Mouse (Mus musculus): ENCODE data around the gene Bbs12. TPM values are rescaled to one million over a fixed set of nuclear protein-coding genes. Genes with fewer than 3 reads are reported as not detected.
A peak's percentile ranks its signal among the peaks of the same experiment; 100 is the strongest.

Bbs12 gene
- polyA plus RNA-seq, 1 experiment from 2014 or later, result 6.8 TPM

DNA sequence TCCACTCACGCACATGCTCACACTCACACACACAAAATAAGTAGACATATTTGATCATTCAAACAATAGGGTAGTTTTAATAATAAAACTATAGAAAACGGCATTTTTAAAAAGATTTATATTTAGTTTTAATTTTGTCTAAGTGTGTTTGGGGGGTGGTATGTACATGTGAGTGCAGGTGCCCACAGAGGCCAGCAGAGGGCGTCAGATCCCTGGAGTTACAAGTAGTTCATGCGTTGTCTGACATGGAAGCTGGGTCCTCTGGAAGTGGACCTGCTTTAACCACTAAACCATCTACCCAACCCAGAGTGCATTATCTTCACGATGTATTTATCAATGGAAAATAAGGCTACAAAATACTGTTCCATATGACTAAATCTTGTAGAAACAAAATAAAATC, 28.8 kb downstream of the Bbs12 start:
- Histone ChIP-seq H3K27me3 (replicated peaks; ENCODE audit: control insufficient read depth, insufficient read depth, low read length) (no peaks in the 10 kb centered on the region), H3K4me2 (ENCODE audit: low read length) (no peak overlapping the region), H3K4me1 (ENCODE audit: control insufficient read depth, insufficient read depth, low read length) (no peaks in the 10 kb centered on the region), H3K27ac (ENCODE audit: low read depth, low read length) (no peak overlapping the region), H3K9me3 (replicated peaks; ENCODE audit: control insufficient read depth, low read length) (no peaks in the 10 kb centered on the region), H3K36me3 (ENCODE audit: control insufficient read depth, insufficient read depth, low read length) (no peaks in the 10 kb centered on the region), H3K4me3 (ENCODE audit: low read depth, low read length) (no peak overlapping the region), H3K9ac (ENCODE audit: low read length) (no peak overlapping the region)
- 64% methylated on average over 5 of the region's 5 CpGs for WGBS
- ATAC-seq (no peak), DNase-seq (ENCODE audit: low spot score) (peak; percentile 7)

DNA sequence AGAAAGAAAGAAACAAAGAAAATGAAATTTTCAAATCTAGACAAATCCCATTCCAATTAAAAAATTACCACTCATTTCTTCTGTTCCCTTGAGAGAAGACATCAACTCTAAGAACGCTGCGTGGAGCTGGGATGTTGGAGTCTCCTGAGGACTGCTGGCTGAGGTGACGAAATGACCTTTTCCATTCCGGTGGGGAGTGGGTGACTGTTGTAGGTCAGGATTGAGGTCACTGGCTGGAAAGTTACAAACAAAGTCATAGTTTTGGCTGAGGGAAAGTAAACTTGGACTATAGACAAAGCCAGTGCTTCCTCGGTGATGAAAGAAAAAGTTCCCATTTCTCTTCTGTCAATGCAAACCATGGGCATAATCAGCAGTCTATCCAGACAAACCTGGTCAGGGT, 30.5 kb downstream of the Bbs12 start:
- H3K4me1 ChIP-seq (ENCODE audit: control insufficient read depth, insufficient read depth, low read length), result peaks cover under 1% of the 10 kb centered on the region
- 85% methylated on average over 5 of the region's 5 CpGs for WGBS
- no peak overlapping the region for H3K27ac ChIP-seq (ENCODE audit: low read depth, low read length)
- H3K27me3 ChIP-seq (replicated peaks; ENCODE audit: control insufficient read depth, insufficient read depth, low read length), result peaks cover 7% of the 10 kb centered on the region; the same call in 1 of the 2 replicates
- H3K36me3 ChIP-seq (ENCODE audit: control insufficient read depth, insufficient read depth, low read length), result no peaks in the 10 kb centered on the region
- H3K4me3 ChIP-seq (ENCODE audit: low read depth, low read length), result no peak overlapping the region
- no peaks in the 10 kb centered on the region for H3K9me3 ChIP-seq (replicated peaks; ENCODE audit: control insufficient read depth, low read length)
- ATAC-seq, result no peak
- no peak overlapping the region for H3K9ac ChIP-seq (ENCODE audit: low read length)
- DNase-seq (ENCODE audit: low spot score), result no peak
- H3K4me2 ChIP-seq (ENCODE audit: low read length), result no peak overlapping the region

DNA sequence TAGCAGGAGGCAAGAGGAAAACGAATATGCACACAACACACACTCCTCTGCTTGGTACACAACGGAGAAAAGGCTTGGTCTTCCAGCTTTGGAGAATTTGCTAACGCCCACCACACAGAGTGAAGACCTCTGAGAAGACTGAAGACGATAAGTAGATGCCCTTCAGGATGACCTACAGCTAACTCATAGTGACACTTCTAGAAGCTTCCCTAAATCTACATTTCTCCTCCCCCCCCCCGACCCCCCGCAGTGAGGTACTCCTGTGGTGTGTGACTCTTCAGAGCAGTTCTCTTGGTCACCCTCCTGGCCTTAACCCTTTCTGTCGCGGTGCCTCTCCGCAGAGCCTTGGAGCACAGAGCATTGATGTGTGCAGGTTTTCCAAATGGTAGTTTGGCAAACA, 35.3 kb downstream of the Bbs12 start:
- H3K27ac ChIP-seq (ENCODE audit: low read depth, low read length), result no peak overlapping the region
- WGBS, result 38% methylated on average over 9 of the region's 9 CpGs
- ATAC-seq (no peak), DNase-seq (ENCODE audit: low spot score) (no peak)
- H3K4me2 ChIP-seq (ENCODE audit: low read length), result peak overlapping the region; percentile 100
- no peaks in the 10 kb centered on the region for H3K36me3 ChIP-seq (ENCODE audit: control insufficient read depth, insufficient read depth, low read length)
- no peak overlapping the region; the same call in 1 of the 2 replicates for H3K9ac ChIP-seq (ENCODE audit: low read length)
- peaks cover 6% of the 10 kb centered on the region for H3K4me1 ChIP-seq (ENCODE audit: control insufficient read depth, insufficient read depth, low read length)
- H3K4me3 ChIP-seq (ENCODE audit: low read depth, low read length), result no peak overlapping the region
- no peaks in the 10 kb centered on the region for H3K9me3 ChIP-seq (replicated peaks; ENCODE audit: control insufficient read depth, low read length)
- H3K27me3 ChIP-seq (replicated peaks; ENCODE audit: control insufficient read depth, insufficient read depth, low read length), result peaks cover 17% of the 10 kb centered on the region

DNA sequence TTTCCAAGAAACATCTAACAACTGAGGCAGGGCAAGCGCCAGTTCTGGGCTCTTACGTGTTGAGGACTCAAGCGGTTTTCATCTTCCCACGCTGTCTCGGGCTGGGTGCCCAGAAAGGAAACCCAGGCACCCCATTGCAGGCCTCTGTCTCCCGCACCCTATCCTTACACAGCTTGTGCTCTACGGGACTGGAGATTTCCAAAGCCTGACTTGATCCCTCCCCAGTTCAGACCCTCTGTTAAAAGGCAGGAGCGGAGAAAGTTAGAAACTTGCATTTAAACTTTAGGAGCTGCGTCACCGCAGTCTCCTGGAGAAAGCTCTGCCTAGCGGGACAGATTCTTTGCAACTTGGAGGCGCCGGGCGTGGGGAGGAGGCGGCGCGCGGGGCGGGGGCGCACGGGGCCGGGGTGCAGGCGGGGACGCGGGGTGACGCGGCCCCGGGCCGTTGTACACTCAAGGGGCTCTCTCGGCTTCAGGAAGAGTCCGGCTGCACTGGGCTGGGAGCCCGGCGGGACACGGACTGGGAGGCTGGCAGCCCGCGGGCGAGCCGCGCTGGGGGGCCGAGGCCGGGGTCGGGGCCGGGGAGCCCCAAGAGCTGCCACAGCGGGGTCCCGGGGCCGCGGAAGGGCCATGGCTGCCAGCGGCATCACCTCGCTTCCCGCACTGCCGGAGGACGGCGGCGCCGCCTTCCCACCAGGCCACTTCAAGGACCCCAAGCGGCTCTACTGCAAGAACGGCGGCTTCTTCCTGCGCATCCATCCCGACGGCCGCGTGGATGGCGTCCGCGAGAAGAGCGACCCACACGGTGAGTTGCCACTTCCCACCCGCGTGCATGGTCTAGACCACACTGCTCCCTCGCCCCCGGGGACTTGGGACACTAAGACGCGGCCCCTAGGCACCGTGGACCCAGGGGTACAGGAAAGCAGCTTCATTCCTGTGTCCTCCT, 36.1 kb downstream of the Bbs12 start, which contains the start of gene Fgf2:
Fgf2 (plus strand) TSS at position 126 of the 945 bp plus-strand sequence.
- Histone ChIP-seq H3K4me2 (ENCODE audit: low read length) (peak within 1 kb of the TSS; percentile 100), H3K36me3 (ENCODE audit: control insufficient read depth, insufficient read depth, low read length) (no peaks in the 10 kb centered on the region), H3K4me1 (ENCODE audit: control insufficient read depth, insufficient read depth, low read length) (peaks cover 6% of the 10 kb centered on the region), H3K9me3 (replicated peaks; ENCODE audit: control insufficient read depth, low read length) (no peaks in the 10 kb centered on the region), H3K4me3 (ENCODE audit: low read depth, low read length) (peak within 1 kb of the TSS; percentile 60), H3K27ac (ENCODE audit: low read depth, low read length) (no peak within 1 kb of the TSS), H3K9ac (ENCODE audit: low read length) (peak within 1 kb of the TSS; percentile 66), H3K27me3 (replicated peaks; ENCODE audit: control insufficient read depth, insufficient read depth, low read length) (peaks cover 17% of the 10 kb centered on the region)
- ATAC-seq (peak; percentile 82), DNase-seq (ENCODE audit: low spot score) (peak; percentile 49)
- under 1% methylated on average over 73 of the region's 75 CpGs for WGBS

DNA sequence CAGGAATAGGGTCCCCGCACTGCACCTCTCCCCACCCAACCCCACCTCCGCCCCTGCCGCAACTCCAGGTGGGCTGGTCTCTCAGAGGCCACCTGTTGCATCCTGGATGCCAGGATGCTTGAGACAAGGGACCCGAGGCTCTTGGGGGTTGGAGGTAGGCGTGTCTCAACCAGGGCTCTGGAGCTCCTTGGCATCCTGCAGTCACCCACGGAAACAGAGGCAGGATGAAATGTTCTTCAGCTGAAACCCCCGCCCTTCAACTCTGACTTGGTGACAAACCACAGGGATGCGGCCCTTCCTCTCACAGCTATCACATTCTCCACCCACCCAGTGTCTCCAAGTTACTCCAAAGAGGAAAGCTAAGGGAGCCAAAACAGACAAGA, 36.8 kb downstream of the Bbs12 start:
- Histone ChIP-seq H3K9me3 (replicated peaks; ENCODE audit: control insufficient read depth, low read length) (no peaks in the 10 kb centered on the region), H3K27me3 (replicated peaks; ENCODE audit: control insufficient read depth, insufficient read depth, low read length) (peaks cover 17% of the 10 kb centered on the region), H3K4me2 (ENCODE audit: low read length) (peak overlapping the region; percentile 100), H3K4me3 (ENCODE audit: low read depth, low read length) (peak overlapping the region; percentile 60), H3K27ac (ENCODE audit: low read depth, low read length) (no peak overlapping the region), H3K36me3 (ENCODE audit: control insufficient read depth, insufficient read depth, low read length) (no peaks in the 10 kb centered on the region), H3K4me1 (ENCODE audit: control insufficient read depth, insufficient read depth, low read length) (peaks cover 6% of the 10 kb centered on the region), H3K9ac (ENCODE audit: low read length) (peak overlapping the region; percentile 66)
- DNase-seq (ENCODE audit: low spot score) (peak; percentile 16), ATAC-seq (no peak; the same call in 1 of the 2 replicates)
- 12% methylated on average over 7 of the region's 8 CpGs for WGBS

DNA sequence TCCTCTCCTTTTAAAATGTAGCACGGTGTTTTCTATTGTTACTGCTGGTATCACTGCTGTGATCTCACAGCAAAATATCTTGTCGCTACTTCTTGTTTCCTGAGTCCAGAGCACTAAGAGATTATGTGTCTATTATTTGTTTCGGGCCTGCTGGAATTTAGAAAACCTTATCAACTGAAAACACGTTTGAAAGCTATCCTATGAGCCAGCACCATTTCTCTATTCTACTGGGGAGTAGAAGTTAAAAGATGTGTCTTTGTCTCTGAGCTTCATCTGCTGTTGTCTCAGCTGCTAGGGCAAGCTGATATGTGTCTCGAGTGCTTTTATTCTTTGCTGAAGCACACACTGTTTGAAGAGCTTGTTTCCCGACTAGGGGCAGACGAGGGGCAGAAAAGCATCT, 38.0 kb downstream of the Bbs12 start:
- no peak overlapping the region for H3K27ac ChIP-seq (ENCODE audit: low read depth, low read length)
- H3K9ac ChIP-seq (ENCODE audit: low read length), result no peak overlapping the region
- ATAC-seq, result no peak
- WGBS, result 65% methylated on average over 7 of the region's 7 CpGs
- DNase-seq (ENCODE audit: low spot score), result no peak
- H3K4me3 ChIP-seq (ENCODE audit: low read depth, low read length), result no peak overlapping the region
- peaks cover 6% of the 10 kb centered on the region for H3K4me1 ChIP-seq (ENCODE audit: control insufficient read depth, insufficient read depth, low read length)
- H3K36me3 ChIP-seq (ENCODE audit: control insufficient read depth, insufficient read depth, low read length), result no peaks in the 10 kb centered on the region
- no peaks in the 10 kb centered on the region for H3K9me3 ChIP-seq (replicated peaks; ENCODE audit: control insufficient read depth, low read length)
- no peak overlapping the region for H3K4me2 ChIP-seq (ENCODE audit: low read length)
- H3K27me3 ChIP-seq (replicated peaks; ENCODE audit: control insufficient read depth, insufficient read depth, low read length), result peaks cover 17% of the 10 kb centered on the region

DNA sequence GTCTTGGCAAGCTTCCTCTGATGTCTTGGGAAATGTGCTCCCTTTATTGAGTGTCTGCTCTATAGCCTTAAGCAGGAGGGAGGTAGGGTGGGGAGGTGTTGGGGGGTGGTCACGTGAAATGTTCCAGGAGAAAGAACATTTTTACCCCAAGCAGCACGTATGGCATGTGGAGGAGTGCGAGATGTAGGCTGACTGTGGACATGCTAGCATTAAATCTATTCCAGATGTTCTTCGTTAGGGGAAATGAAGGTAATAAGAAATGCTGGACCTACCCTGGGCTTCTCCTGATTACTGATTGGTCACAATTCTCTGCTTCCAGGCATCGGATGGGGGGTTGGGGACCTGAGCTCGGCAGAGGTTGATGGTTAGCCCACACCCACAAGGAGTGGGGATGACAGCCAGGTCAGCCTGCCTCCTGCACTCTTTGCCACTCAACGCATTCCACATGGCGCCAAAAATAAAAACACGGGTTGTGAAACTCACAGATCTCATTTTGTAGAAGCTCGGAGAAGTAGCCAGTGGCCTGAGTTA, 41.7 kb downstream of the Bbs12 start:
- Histone ChIP-seq H3K4me3 (ENCODE audit: low read depth, low read length) (no peak overlapping the region), H3K27me3 (replicated peaks; ENCODE audit: control insufficient read depth, insufficient read depth, low read length) (peaks cover 7% of the 10 kb centered on the region), H3K4me2 (ENCODE audit: low read length) (no peak overlapping the region), H3K4me1 (ENCODE audit: control insufficient read depth, insufficient read depth, low read length) (no peaks in the 10 kb centered on the region), H3K36me3 (ENCODE audit: control insufficient read depth, insufficient read depth, low read length) (no peaks in the 10 kb centered on the region), H3K27ac (ENCODE audit: low read depth, low read length) (no peak overlapping the region), H3K9ac (ENCODE audit: low read length) (no peak overlapping the region), H3K9me3 (replicated peaks; ENCODE audit: control insufficient read depth, low read length) (no peaks in the 10 kb centered on the region)
- DNase-seq (ENCODE audit: low spot score) (no peak), ATAC-seq (no peak)
- WGBS, result 89% methylated on average over 10 of the region's 10 CpGs

DNA sequence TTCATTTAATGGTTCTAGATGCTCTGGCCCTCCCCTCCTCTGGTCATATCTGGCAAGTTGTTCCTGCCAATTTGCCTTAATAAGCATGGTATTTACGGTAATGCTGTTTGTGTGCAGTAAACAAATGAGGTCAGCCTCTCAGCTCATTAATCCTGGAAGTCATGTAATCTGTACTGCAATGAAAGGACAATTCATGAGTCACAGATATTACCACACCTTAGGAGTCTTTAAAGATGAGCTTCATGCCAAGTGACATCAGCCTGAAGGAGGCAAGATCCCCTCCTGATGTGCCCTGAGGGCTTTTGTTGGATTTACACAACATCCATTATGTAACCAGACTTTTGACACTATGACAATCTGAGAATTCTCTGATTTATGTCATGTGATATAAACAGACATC, 42.4 kb downstream of the Bbs12 start:
- WGBS, result 64% methylated on average over 1 of the region's 1 CpGs
- ATAC-seq (no peak), DNase-seq (ENCODE audit: low spot score) (no peak)
- Histone ChIP-seq H3K9me3 (replicated peaks; ENCODE audit: control insufficient read depth, low read length) (no peaks in the 10 kb centered on the region), H3K4me1 (ENCODE audit: control insufficient read depth, insufficient read depth, low read length) (no peaks in the 10 kb centered on the region), H3K27ac (ENCODE audit: low read depth, low read length) (no peak overlapping the region), H3K4me3 (ENCODE audit: low read depth, low read length) (no peak overlapping the region), H3K36me3 (ENCODE audit: control insufficient read depth, insufficient read depth, low read length) (no peaks in the 10 kb centered on the region), H3K4me2 (ENCODE audit: low read length) (no peak overlapping the region), H3K9ac (ENCODE audit: low read length) (no peak overlapping the region), H3K27me3 (replicated peaks; ENCODE audit: control insufficient read depth, insufficient read depth, low read length) (peaks cover under 1% of the 10 kb centered on the region; the same call in 1 of the 2 replicates)

DNA sequence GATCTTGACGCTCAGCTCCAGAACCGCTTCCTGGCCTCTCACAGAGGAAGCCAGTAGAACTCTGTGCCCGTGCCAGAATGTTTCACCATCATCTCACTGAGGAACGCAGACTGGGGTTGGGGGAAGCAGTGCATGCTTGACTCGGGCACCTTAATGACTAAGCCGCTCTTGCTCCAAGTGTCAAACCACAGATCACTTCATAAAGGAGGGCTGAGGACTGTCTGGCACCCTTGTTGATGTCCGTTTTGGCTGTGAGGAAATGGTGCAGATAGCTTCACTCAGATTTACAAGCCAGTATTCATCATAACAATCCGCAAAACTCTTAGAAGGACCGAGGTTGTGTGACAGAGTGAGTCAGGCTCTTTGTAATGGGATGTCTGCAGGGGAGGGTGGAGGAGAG, 48.4 kb downstream of the Bbs12 start:
- H3K27me3 ChIP-seq (replicated peaks; ENCODE audit: control insufficient read depth, insufficient read depth, low read length), result no peaks in the 10 kb centered on the region
- H3K9me3 ChIP-seq (replicated peaks; ENCODE audit: control insufficient read depth, low read length), result no peaks in the 10 kb centered on the region
- H3K36me3 ChIP-seq (ENCODE audit: control insufficient read depth, insufficient read depth, low read length), result no peaks in the 10 kb centered on the region
- H3K4me1 ChIP-seq (ENCODE audit: control insufficient read depth, insufficient read depth, low read length), result no peaks in the 10 kb centered on the region
- DNase-seq (ENCODE audit: low spot score), result no peak
- H3K4me2 ChIP-seq (ENCODE audit: low read length), result no peak overlapping the region
- no peak overlapping the region for H3K4me3 ChIP-seq (ENCODE audit: low read depth, low read length)
- WGBS, result 87% methylated on average over 9 of the region's 9 CpGs
- ATAC-seq, result no peak
- H3K9ac ChIP-seq (ENCODE audit: low read length), result no peak overlapping the region
- no peak overlapping the region for H3K27ac ChIP-seq (ENCODE audit: low read depth, low read length)

Measured in forebrain, embryonic 14.5 days (tissue).